Mouse (Mus musculus) lung, embryonic 16.5 days (tissue): ENCODE results near the gene Spsb4. TPM values are rescaled to one million over a fixed set of nuclear protein-coding genes. Genes with fewer than 3 reads are reported as not detected.

Source experiments
- ATAC-seq: fragments of 200-750 bp; cut with Nextera tagmentation; 2 replicates; pipeline ENCODE4 v1.8.0; 2017; ENCODE audit warnings: low read depth, mild to moderate bottlenecking, moderate library complexity
- H3K27ac ChIP-seq: fragments of 300-500 bp; sonication (generic); 2 replicates; pipeline ENCODE4 v1.5.1; 2014; ENCODE audit warnings: mild to moderate bottlenecking, control low read depth, low read length
- H3K27me3 ChIP-seq: fragments of 300-500 bp; sonication (generic); 2 replicates; pipeline ENCODE4 v1.6.1; 2014; ENCODE audit warnings: low read depth, low read length, mixed read lengths; ENCODE audit not compliant: control insufficient read depth, insufficient read depth
- H3K36me3 ChIP-seq: fragments of 300-500 bp; sonication (generic); 2 replicates; pipeline ENCODE4 v1.6.1; 2014; ENCODE audit warnings: low read length; ENCODE audit not compliant: control insufficient read depth, insufficient read depth
- H3K4me1 ChIP-seq: fragments of 300-500 bp; sonication (generic); replicated peaks from 2 replicates; pipeline ENCODE4 v1.6.1; 2014; ENCODE audit warnings: low read length, mixed read lengths; ENCODE audit not compliant: control insufficient read depth, insufficient read depth
- H3K4me2 ChIP-seq: fragments of 300-500 bp; sonication (generic); 2 replicates; pipeline ENCODE4 v1.6.1; 2014; ENCODE audit warnings: low read depth, low read length, control low read depth
- H3K4me3 ChIP-seq: fragments of 300-500 bp; sonication (generic); 2 replicates; pipeline ENCODE4 v1.5.1; 2014; ENCODE audit warnings: mild to moderate bottlenecking, low read length, control low read depth
- H3K9ac ChIP-seq: fragments of 300-500 bp; sonication (generic); 2 replicates; pipeline ENCODE4 v1.6.1; 2014; ENCODE audit warnings: low read length, control low read depth
- H3K9me3 ChIP-seq: fragments of 300-500 bp; sonication (generic); 2 replicates; pipeline ENCODE4 v1.6.1; 2016; ENCODE audit warnings: low read length; ENCODE audit not compliant: control insufficient read depth
- WGBS: fragments of 180-500 bp; shearing (Covaris S2); extraction: QIAGEN DNeasy Blood & Tissue Kit; methylation state at CpG from one replicate; pipeline ENCODE4 v1.1.7; 2014; 5-methylcytosine and 5-hydroxymethylcytosine counted together
- polyA plus RNA-seq: library from polyadenylated mRNA; unstranded; fragments of >200 nt; fragmentation: Nextera tagmentation; extraction: Ambion mirVana; gene quantifications from 2 replicates; pipeline ENCODE4 v1.2.1, GENCODE M21; 2015

Gene Spsb4
- polyA plus RNA-seq, 1 experiment from 2014 or later = 8.8 TPM

DNA sequence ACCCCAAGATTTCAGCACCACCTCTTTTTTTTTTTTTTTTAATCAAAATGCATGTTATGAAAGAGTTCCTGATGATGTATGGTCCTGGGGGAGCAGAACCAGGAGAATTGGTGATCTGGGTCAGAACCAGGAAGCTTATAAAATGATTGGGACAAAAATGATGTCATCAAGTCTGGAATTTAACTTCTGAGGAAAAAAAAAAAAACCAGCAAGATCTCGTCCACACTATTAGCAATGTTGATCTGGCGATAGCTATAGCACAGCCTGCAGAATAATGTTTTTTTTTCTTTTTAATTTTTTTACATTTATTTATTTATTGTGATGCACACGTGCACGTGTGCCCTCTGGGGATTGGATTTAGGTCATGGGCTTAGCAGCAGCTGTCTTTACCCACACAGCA, 27.6 kb upstream of the Spsb4 start:
- no peaks in the 10 kb centered on the region for H3K36me3 ChIP-seq
- ATAC-seq = no peak

DNA sequence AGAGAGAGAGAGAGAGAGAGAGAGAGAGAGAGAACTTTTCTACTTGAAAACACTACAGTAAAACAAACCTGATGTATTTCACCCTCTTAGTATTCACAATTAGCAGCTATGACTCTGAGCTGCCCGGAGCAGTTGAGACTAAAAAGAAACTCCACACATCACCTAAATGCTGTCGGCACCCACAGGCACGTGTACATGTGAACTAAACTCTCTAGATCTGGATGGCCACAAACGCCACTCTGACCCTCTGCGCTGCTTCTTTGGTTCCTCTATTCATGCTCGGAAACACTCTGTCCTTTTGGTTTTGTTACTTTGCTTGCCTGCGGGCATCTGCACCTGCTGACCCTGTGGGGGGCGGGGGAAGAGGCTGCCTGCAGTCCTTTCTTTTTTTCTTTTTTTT, 23.0 kb upstream of the Spsb4 start:
- H3K4me2 ChIP-seq = no peak overlapping the region
- no peak overlapping the region for H3K4me3 ChIP-seq
- H3K9me3 ChIP-seq = no peaks in the 10 kb centered on the region
- no peaks in the 10 kb centered on the region for H3K27me3 ChIP-seq
- H3K9ac ChIP-seq = no peak overlapping the region
- no peak overlapping the region for H3K27ac ChIP-seq
- no peaks in the 10 kb centered on the region for H3K4me1 ChIP-seq
- ATAC-seq = no peak
- WGBS = 75% methylated on average over 8 of the region's 8 CpGs
- H3K36me3 ChIP-seq = no peaks in the 10 kb centered on the region

More for the DNA sequence above, 27.6 kb upstream of the Spsb4 start:
- 76% methylated on average over 4 of the region's 4 CpGs for WGBS
- Histone ChIP-seq H3K9ac (no peak overlapping the region), H3K4me2 (no peak overlapping the region), H3K4me1 (no peaks in the 10 kb centered on the region), H3K4me3 (no peak overlapping the region), H3K27ac (no peak overlapping the region), H3K27me3 (no peaks in the 10 kb centered on the region), H3K9me3 (no peaks in the 10 kb centered on the region)

DNA sequence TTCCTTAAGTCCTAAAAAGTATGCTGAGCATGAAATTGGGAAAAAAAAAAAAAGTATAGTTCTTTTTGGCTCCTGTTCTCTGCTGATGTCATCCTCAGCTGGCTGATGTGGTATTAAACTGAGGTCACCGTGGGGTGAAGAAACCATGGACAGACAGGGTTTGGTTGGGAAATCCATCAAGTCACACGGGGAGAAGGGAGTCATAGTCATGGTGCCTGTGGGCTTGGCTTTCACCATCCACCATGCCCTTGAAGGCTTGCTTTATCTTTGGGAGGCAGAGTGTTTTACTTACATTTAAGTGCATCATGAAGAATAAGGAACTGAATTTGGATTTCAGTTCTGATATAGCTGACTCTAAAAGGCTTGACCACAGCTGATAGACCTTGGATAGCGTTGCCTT, 19.4 kb upstream of the Spsb4 start:
- H3K27ac ChIP-seq = no peak overlapping the region
- H3K9ac ChIP-seq = no peak overlapping the region
- no peaks in the 10 kb centered on the region for H3K9me3 ChIP-seq
- 82% methylated on average over 3 of the region's 3 CpGs for WGBS
- H3K4me1 ChIP-seq = no peaks in the 10 kb centered on the region
- no peak overlapping the region for H3K4me2 ChIP-seq
- no peaks in the 10 kb centered on the region for H3K36me3 ChIP-seq
- no peak overlapping the region for H3K4me3 ChIP-seq
- ATAC-seq = no peak
- H3K27me3 ChIP-seq = no peaks in the 10 kb centered on the region

DNA sequence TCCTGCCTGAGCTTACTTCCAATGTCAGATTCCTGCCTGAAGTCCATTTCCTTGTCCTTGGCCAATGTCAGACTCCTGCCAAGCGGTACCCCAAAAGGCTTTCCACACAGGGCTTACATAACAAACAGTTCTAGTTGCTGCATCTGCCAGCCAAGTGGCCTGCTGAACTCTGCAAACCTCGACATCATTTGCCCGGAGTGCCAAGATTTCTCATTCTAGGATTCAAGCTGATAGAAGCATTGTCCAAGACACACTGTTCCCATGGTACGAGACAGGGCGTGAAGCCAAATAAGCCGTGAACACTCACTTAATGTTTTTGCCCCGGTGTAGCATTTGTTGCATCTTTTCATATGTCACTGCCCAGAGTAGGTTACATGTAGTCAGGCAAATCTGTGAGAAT, 18.0 kb upstream of the Spsb4 start:
- Histone ChIP-seq H3K4me1 (no peaks in the 10 kb centered on the region), H3K27ac (no peak overlapping the region), H3K27me3 (no peaks in the 10 kb centered on the region), H3K4me3 (no peak overlapping the region), H3K4me2 (no peak overlapping the region), H3K9ac (no peak overlapping the region), H3K36me3 (no peaks in the 10 kb centered on the region), H3K9me3 (no peaks in the 10 kb centered on the region)
- no peak for ATAC-seq
- WGBS = 73% methylated on average over 7 of the region's 7 CpGs

DNA sequence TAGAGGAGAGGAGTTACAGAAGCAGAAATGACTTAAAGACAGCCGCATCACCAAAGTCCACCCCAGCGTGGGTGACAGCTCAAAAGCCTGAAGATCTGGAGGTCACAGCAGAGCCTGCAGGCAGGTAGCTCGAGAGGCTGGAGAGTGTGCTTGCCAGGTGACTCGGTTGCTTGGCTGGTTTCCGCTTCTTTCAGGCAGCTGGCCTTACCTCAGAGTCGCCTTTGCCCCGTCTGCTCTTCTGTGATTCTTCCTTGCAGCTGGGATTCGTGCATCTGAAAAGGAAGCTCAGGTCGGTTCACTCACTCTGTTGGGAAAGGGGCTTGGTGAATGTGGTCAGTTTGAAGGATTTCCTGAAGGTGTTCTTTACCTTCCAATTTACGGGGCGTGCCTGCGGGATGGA, 8.7 kb upstream of the Spsb4 start:
- WGBS = 74% methylated on average over 12 of the region's 12 CpGs
- Histone ChIP-seq H3K4me1 (no peaks in the 10 kb centered on the region), H3K27ac (no peak overlapping the region), H3K4me3 (no peak overlapping the region), H3K36me3 (no peaks in the 10 kb centered on the region), H3K9me3 (no peaks in the 10 kb centered on the region), H3K27me3 (no peaks in the 10 kb centered on the region), H3K9ac (no peak overlapping the region), H3K4me2 (no peak overlapping the region)
- ATAC-seq = no peak

DNA sequence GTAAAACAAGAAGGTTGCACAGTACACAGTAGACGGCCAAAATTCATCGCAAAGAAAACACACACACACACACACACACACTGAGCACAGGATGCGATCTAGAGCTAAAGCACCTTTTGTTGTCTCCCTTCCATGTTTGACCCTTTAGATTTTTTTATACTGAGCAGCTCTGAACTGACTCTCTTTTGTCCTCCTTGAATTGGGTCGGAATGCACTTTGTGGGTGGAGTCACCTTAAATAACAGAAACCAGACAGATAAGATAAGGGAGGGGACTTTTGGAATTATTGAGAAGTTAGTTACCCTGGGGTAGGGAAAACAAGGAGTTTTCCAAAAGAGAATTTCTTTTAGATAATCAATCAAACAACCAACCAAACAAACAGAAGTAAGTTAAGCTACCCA, 7.4 kb upstream of the Spsb4 start:
- no peaks in the 10 kb centered on the region for H3K36me3 ChIP-seq
- H3K27ac ChIP-seq = no peak overlapping the region
- no peaks in the 10 kb centered on the region for H3K4me1 ChIP-seq
- no peaks in the 10 kb centered on the region for H3K27me3 ChIP-seq
- ATAC-seq = no peak
- 72% methylated on average over 4 of the region's 4 CpGs for WGBS
- H3K4me3 ChIP-seq = no peak overlapping the region
- H3K9me3 ChIP-seq = no peaks in the 10 kb centered on the region
- no peak overlapping the region for H3K9ac ChIP-seq
- no peak overlapping the region for H3K4me2 ChIP-seq

DNA sequence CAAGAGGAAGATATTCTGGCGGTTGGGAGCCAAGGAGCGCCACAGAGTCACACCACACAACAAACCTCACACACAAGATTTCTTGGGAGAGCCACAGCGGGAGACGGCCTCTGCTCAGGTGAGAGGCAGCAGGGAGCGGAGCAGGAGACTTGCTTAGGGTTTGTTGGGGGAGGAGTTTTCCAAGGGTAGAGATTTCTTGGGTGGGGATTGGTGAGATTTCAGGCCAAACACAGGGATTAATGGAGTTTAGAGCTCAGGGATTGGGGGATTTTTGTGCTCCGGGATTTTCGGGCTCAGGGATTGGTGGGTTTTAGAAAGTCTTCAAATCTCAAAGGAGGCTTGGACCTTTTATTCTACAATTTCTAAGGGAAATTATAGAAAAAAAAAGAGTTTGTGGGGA, 5.8 kb upstream of the Spsb4 start:
- Histone ChIP-seq H3K27ac (no peak overlapping the region), H3K9ac (no peak overlapping the region), H3K27me3 (0 out of 2 replicates have a peak, but pooled peaks cover 1% of the 10 kb centered on the region), H3K9me3 (no peaks in the 10 kb centered on the region), H3K4me3 (no peak overlapping the region), H3K36me3 (no peaks in the 10 kb centered on the region), H3K4me2 (no peak overlapping the region), H3K4me1 (no peaks in the 10 kb centered on the region)
- ATAC-seq = no peak
- 72% methylated on average over 7 of the region's 7 CpGs for WGBS

DNA sequence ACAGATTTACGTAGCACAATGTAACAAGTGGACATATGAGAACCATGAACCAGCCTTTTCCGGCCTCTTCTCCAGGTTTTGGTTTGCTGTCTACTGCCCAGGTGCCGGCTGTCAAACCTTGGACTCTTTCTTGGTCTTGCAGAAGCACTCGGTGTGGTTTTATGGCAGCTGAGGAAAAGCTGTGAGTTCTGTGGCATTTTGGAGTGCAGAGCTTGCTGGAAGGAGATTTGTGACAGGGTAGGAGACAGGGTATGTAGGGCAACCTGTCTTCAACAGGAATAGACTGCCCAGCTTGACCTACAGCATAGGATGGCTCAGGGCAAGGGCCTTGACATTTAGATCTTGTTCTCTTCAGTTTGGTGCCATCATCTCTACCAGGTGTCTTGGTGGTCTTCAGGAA, 4.3 kb upstream of the Spsb4 start:
- no peak overlapping the region for H3K4me2 ChIP-seq
- no peak overlapping the region for H3K27ac ChIP-seq
- peaks cover 5% of the 10 kb centered on the region; the same call in 1 of the 2 replicates for H3K4me1 ChIP-seq
- no peaks in the 10 kb centered on the region for H3K36me3 ChIP-seq
- no peaks in the 10 kb centered on the region for H3K9me3 ChIP-seq
- WGBS = 91% methylated on average over 4 of the region's 4 CpGs
- H3K9ac ChIP-seq = no peak overlapping the region
- ATAC-seq = no peak
- H3K27me3 ChIP-seq = 0 out of 2 replicates have a peak, but pooled peaks cover 2% of the 10 kb centered on the region
- no peak overlapping the region for H3K4me3 ChIP-seq

DNA sequence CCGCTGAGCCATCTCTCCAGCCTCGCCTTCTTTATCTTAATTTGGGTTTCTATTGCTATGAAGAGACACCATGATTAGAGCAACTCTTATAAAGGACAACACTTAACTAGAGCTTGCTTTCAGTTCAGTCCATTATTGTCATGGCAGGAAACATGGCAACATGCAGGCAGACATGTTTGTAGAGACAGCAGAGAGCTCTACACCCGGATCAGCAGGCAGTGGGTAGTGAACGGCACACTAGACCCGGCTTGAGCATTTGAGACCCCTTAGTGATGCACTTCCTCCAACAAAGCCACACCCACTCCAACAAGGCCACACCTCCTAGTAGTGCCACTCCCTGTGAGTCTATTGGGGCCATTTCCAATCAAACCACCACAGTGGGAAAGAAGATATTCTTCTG, 3.7 kb upstream of the Spsb4 start:
- 79% methylated on average over 5 of the region's 5 CpGs for WGBS
- ATAC-seq = no peak
- peaks cover 11% of the 10 kb centered on the region for H3K4me1 ChIP-seq
- no peaks in the 10 kb centered on the region for H3K9me3 ChIP-seq
- H3K4me3 ChIP-seq = no peak overlapping the region
- no peak overlapping the region for H3K9ac ChIP-seq
- H3K36me3 ChIP-seq = no peaks in the 10 kb centered on the region
- no peak overlapping the region for H3K27ac ChIP-seq
- 0 out of 2 replicates have a peak, but pooled peaks cover 2% of the 10 kb centered on the region for H3K27me3 ChIP-seq
- H3K4me2 ChIP-seq = no peak overlapping the region

DNA sequence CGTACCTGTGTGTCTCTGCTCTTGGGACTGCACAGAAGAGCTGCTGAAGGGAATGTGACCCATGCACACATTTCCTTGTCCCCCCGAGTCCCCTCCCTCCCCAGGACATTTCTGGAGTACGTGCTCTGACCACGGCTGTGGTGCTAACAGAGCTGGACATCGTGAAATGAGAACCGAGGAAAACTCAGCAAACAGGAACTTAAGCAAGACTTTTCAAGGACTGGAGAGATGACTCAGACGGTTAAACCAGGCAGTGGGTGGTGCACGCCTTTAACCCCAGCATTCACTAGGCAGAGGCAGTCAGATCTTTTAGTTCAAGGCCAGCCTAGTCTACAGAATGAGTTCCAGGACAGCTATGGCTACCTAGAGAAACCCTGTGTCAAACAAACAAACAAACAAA, 1.5 kb upstream of the Spsb4 start:
- Histone ChIP-seq H3K36me3 (no peaks in the 10 kb centered on the region), H3K27me3 (peaks cover 7% of the 10 kb centered on the region; the same call in 1 of the 2 replicates), H3K9me3 (no peaks in the 10 kb centered on the region), H3K4me3 (no peak overlapping the region), H3K4me1 (peaks cover 24% of the 10 kb centered on the region), H3K27ac (no peak overlapping the region), H3K9ac (no peak overlapping the region), H3K4me2 (no peak overlapping the region)
- no peak for ATAC-seq
- 63% methylated on average over 8 of the region's 8 CpGs for WGBS
